Mouse (Mus musculus) kidney, postnatal 10 days (tissue): ENCODE measurements around the gene Lgr6.
A peak's percentile ranks its signal among the peaks of the same experiment; 100 is the strongest.
"Not testable (repeated sequence)": the region's sequence is repeated elsewhere in the genome, so short reads cannot be mapped to it uniquely, and the experiment has no call there.

ENCODE experiments used
- DNase-seq: peaks from one replicate; pipeline ENCODE4 v3.0.0; 2021; ENCODE audit warnings: mixed read lengths

Gene Lgr6

GRCm38 (mm10) chr1:135128011-135128441, 22.9 kb upstream of the Lgr6 start:
- no peak for DNase-seq

GRCm38 (mm10) chr1:135126443-135127027, 21.5 kb upstream of the Lgr6 start:
- DNase-seq, result no peak

GRCm38 (mm10) chr1:135125990-135126389, 20.9 kb upstream of the Lgr6 start:
- DNase-seq, result peak; percentile 64

GRCm38 (mm10) chr1:135124573-135125363, 19.7 kb upstream of the Lgr6 start:
- no peak for DNase-seq

GRCm38 (mm10) chr1:135112661-135113060, 7.6 kb upstream of the Lgr6 start:
- DNase-seq, result peak; percentile 58

GRCm38 (mm10) chr1:135111271-135111670, 6.2 kb upstream of the Lgr6 start:
- not testable (repeated sequence) for DNase-seq

GRCm38 (mm10) chr1:135110075-135110474, 5.0 kb upstream of the Lgr6 start:
- peak; percentile 86 for DNase-seq

- DNase-seq, result peak; percentile 72
Measured at GRCm38 (mm10) chr1:135108611-135109010, 3.5 kb upstream of the Lgr6 start.

- peak; percentile 89 for DNase-seq
Measured at GRCm38 (mm10) chr1:135105951-135106350, 875 bp upstream of the Lgr6 start.

GRCm38 (mm10) chr1:135100400-135100799, 4.7 kb downstream of the Lgr6 start:
- DNase-seq, result no peak

- no peak for DNase-seq
Measured at GRCm38 (mm10) chr1:135098441-135098840, 6.6 kb downstream of the Lgr6 start.

- no peak for DNase-seq
Measured at GRCm38 (mm10) chr1:135097441-135097840, 7.6 kb downstream of the Lgr6 start.

- DNase-seq, result no peak
Measured at GRCm38 (mm10) chr1:135096312-135096711, 8.8 kb downstream of the Lgr6 start.

GRCm38 (mm10) chr1:135095189-135095588, 9.9 kb downstream of the Lgr6 start:
- DNase-seq, result no peak

- DNase-seq, result no peak
Measured at GRCm38 (mm10) chr1:135094723-135095122, 10.4 kb downstream of the Lgr6 start.

- no peak for DNase-seq
Measured at GRCm38 (mm10) chr1:135090914-135091313, 14.2 kb downstream of the Lgr6 start.

GRCm38 (mm10) chr1:135089626-135090025, 15.4 kb downstream of the Lgr6 start:
- no peak for DNase-seq

GRCm38 (mm10) chr1:135087414-135087813, 17.7 kb downstream of the Lgr6 start:
- no peak for DNase-seq

- no peak for DNase-seq
Measured at GRCm38 (mm10) chr1:135086015-135086414, 19.1 kb downstream of the Lgr6 start.

GRCm38 (mm10) chr1:135085296-135085871, 19.7 kb downstream of the Lgr6 start:
- DNase-seq, result no peak

GRCm38 (mm10) chr1:135083465-135083864, 21.6 kb downstream of the Lgr6 start:
- no peak for DNase-seq

- no peak for DNase-seq
Measured at GRCm38 (mm10) chr1:135082267-135082666, 22.8 kb downstream of the Lgr6 start.

GRCm38 (mm10) chr1:135079021-135079420, 26.1 kb downstream of the Lgr6 start:
- DNase-seq, result no peak

- no peak for DNase-seq
Measured at GRCm38 (mm10) chr1:135076470-135076869, 28.6 kb downstream of the Lgr6 start.
